Mouse (Mus musculus) hindlimb bud, embryonic 11.5 days (tissue): Measurements from ENCODE around the gene Sirt3.

ENCODE experiments used
- DNase-seq: peaks from one replicate; pipeline ENCODE4 v3.0.0-alpha.2; 2012; ENCODE audit warnings: low read depth, low spot score; ENCODE audit errors: extremely low spot score

The Sirt3 gene

DNA sequence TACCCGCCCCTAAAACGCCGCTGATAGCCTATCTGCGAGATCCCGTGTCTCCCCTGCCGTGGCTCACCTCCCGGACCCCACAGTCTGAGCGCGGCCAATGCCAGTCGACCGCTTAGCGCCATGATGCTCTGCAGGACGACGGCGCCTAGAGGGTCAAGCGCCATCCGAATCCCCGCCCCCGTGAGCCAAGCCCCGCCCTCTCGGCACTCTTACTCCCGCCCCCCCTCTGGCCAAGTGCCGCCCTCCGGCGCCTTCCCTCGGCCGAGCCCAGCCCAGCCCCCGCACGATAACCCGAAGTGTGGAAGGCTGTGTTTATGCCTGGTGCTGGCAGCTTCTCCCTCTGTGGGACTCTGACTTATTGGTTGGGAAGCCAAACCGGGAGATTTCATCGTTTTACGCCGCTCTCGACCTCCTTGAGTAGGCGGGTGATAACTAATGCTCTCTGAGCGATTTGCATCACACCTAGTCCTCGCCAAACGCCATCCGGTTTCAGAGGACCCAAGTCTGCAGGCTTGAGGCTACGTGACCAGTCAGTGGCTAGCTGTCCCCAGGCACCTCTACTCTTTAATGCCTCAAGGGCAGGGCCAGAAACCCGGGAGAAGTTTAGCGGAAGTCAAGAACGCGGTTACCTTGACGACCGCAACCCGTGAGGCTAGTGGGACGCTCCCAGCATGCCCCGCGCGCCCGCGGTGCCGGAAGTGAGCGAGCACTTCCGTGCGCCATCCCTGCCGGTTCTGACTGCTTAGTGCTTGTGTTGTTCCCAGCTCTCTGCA, at the start of gene Sirt3, which contains the start of gene Psmd13:
TSS of gene Sirt3 (minus strand) at position 614 of the 773 bp plus-strand sequence.
TSS of gene Psmd13 (plus strand) at position 273 of the 773 bp plus-strand sequence.
- peak; percentile 86 for DNase-seq

DNA sequence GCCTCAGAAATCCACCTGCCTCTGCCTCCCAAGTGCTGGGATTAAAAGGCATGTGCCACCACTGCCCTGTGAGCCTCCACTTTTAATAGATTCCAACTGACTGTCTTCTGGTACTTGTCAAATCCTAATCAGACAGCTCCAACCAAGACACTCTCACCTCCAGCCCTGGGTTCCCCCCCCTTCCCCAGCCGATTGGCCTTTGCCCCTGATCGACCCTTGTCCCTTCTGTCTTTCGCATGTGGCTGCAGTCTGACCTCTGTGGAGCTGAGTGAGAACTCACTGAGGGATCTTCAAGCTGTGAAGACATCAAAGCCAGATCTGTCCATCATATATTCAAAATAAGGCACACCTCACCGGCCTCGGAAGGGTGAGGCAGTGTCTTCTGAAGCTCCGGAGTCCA, 45.1 kb upstream of the Sirt3 start:
- DNase-seq = no peak

DNA sequence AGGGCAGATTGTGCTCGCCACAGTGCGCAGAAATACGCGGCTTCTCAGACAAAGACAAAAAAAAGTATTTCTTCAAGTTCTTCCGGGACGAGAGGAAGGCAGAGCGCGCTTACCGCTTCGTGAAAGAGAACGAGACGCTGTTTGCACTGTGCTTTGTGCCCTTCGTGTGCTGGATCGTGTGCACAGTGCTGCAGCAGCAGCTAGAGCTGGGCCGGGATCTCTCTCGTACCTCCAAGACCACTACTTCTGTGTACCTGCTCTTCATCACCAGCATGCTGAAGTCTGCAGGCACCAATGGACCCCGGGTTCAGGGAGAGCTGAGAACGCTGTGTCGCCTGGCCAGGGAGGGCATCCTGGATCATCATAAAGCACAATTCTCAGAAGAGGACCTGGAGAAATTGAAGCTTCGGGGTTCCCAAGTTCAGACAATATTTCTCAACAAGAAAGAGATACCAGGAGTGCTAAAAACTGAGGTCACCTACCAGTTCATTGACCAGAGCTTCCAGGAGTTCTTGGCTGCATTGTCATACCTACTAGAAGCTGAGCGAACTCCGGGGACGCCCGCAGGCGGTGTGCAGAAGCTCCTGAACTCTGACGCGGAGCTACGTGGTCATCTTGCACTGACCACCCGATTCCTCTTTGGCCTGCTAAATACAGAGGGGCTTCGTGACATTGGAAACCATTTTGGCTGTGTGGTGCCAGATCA, 41.1 kb upstream of the Sirt3 start:
- DNase-seq = no peak

DNA sequence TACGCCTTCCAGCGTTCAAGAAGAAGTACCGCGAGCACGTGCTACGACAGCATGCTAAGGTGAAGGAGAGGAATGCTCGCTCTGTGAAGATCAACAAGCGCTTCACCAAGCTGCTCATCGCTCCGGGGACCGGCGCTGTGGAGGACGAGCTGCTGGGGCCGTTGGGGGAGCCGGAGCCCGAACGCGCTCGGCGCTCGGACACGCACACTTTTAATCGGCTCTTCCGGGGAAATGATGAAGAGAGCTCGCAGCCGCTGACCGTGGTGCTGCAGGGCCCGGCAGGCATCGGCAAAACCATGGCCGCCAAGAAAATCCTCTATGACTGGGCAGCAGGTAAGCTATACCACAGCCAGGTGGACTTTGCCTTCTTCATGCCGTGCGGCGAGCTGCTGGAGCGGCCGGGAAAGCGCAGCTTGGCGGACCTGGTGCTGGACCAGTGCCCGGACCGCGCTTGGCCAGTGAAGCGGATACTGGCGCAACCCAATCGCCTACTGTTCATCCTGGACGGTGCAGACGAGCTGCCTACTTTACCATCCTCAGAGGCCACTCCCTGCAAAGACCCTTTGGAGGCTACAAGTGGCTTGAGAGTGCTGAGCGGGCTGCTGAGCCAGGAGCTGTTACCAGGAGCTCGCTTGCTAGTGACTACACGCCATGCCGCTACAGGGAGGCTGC, 40.4 kb upstream of the Sirt3 start:
- DNase-seq = no peak

DNA sequence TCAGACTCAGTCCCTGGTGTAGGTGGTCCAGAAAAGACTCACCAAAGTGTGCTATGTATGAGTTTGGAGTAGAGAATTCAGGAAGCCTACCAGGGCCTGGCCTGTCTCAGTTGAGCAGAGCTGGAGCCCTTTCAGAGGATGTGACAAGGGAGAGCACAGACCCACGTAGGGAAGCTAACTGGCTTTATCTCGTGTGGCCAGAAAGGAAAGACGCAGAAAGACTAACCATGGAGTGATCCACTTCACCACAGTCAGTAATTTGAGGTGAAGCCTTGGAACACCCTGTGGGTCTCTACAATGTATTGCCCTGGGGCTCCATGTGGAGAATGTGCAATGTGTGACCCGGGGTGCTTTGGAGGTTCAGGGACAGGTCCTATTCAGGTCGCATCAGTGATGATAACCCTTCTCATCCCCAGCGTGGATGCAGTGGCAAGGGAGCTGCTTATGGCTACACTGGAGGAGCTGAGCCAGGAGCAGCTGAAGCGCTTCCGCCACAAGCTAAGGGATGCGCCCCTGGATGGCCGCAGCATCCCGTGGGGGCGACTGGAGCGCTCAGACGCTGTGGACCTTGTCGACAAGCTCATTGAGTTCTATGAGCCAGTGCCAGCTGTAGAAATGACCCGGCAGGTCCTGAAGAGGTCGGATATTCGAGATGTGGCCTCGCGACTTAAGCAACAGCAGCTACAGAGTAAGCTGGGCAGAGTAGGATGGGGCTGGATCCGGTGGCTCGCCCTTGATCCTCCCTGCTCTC, 39.3 kb upstream of the Sirt3 start:
- no peak for DNase-seq

DNA sequence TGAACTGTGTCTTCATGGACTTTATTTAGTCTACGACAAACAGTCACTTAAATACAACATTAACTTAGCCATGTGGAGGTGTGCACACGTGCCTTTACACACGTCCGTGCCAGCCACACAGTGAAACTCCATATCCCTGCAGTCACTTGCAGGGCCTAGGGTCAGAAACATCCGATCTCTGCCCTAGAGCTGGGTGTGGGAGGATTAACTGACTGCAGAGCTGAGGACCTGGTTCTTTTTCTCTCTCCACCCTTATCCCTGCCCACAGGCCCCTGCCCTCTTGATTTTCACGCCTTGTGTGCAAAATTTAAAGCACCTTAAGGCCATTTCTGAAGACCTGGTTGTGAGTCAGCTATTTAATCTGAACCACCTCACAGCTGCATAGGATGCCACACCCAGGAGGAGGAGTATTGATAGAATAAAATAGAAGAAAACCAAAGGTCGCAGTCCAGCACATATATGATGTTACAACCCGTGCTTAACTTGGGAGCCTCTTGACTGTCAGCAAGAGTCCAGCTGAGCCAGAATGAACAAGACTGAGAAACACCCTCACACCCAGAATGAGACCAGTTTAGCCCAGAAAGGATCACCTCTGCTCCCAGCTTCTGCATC, 38.4 kb upstream of the Sirt3 start, which contains the start of gene Nlrp6:
TSS of gene Nlrp6 (plus strand) at position 485 of the 612 bp plus-strand sequence.
- no peak for DNase-seq

DNA sequence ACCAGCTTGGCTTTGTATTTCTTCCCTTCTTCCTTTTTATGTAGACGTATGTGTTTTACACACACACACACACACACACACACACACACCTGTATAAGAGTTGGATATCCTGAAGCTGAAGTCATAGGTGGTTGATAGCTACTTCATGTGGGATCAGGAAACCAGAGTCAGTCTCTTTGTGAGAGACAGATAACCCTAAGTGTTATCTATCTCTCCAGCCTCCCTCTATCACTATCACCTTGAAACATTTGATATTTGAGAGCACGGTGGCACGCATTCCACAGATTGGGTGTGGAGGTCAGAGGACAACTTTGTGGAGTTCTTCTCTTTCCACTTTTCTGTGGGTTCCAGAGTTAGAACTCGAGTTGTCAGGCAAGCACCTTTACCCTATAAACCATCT, 37.8 kb upstream of the Sirt3 start:
- no peak for DNase-seq

DNA sequence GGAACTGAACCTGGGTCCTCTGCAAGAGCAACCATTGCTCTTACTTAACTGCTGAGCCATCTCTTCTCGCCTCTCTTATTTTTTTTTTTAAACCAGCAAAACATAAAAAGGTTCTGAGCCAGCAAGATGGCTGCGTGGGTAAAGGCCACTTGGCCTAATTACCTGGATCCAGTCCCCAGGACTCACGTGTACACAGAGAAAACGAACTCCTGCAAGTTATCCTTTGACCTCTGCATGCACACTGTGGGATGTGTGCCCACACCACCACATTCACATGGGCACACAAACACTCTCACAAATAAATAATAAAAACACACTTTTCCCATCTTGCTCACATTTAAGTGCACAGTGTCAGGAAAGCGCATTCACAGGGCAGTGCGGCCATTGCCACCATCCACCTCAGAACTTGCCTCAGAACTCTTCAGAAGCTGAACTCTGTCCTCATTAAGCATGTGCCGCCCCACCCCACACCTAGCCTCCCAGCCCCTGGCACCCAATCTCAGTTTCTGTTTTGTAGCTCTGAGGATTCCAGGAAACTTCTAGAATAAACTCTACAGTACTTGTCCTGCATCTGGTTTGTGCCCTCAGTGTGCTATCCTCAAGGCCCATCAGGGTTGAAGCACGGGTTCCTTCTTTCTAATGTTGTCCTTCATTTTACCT, 32.1 kb upstream of the Sirt3 start:
- DNase-seq = no peak

DNA sequence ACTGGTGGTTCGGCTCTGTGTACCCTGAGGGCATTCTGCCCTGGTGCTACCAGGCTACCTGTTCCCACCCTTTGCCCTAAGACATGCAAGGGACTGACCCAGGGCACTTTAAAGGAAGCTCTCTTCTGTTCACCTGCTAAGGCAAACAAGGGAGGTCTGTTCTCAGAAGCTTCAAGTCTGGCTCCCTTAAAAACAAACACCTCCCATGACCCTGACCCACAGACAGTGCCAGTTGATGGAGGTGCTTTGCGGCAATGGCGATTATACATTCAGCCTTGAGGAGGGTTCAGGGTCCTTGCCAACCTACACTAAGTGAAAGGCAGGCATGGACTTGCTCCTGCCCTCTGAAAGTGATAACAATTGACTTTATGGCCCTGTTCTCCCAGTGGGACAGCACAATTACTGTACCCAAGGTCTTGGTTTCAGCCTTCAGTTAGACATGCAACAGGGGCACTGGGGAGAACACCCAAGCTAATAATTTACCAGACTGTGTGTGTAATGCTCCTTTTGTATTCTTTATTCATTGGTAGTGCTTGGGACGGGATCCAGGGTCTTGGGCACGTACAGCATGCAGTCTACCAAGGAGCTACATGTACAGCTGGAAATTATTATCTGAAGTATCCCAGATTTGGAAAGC, 30.9 kb upstream of the Sirt3 start:
- DNase-seq = no peak

DNA sequence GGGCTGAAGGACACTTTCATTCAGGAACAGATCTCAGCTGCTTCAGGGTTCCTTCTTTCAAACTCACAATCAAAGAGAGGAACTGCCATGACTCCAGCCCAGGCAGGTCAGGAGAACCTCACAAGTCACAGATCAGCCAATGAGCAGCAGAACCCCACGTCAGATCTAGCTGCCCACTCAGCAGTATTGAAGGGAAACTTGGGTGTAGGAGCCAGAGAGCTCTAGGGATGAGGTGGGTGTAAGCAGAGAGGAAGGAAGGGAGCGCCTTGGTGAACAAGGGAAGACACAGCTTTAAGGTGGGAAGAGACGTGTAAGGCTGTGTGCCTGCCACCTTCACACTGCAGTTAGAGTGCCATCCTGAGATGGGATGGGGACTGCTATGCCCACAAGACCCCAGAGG, 30.2 kb upstream of the Sirt3 start:
- no peak for DNase-seq

DNA sequence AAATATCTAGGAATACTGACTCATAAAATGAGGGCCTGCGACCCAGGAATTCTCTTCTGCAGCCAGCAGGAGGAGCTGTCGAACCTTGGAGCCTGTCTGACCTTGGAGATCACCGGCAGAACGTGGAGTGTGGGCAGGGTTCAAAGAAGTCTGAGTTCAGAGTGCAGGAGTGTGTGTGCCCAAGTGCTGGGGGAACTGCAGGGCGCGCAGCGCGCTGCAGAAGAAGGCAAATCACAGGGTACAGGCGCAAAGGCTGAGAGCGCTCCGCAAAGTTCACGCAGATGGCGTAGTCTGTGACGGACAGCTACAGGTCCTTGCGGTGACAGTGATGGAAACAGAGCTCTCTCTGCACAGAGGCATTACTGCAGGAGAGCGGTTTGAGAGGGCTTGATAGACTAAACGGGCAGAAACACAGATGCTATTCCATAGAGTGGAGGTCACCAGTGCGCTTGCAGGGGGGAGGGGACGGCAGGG, 26.6 kb upstream of the Sirt3 start:
- DNase-seq = peak; percentile 80

DNA sequence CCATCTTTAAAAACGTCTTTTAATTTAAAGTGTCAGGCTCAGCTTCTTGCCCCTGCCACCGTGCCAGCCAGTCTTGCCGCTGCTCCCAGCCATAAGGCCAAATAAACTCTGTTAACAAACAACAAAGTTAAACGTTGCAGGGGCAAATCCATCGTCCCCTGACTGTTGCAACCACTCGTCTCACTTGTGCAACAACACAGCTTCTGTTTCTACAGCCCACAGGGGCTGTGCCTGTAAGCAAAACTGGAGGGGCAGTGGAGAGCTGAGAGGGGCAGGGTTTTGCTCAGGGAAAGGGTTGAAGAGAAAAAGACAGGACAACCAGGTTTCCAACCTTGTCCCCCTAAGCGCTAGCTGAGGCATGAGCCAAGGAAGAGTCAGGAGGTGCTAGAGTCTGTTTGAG, 26.1 kb upstream of the Sirt3 start:
- DNase-seq = no peak

DNA sequence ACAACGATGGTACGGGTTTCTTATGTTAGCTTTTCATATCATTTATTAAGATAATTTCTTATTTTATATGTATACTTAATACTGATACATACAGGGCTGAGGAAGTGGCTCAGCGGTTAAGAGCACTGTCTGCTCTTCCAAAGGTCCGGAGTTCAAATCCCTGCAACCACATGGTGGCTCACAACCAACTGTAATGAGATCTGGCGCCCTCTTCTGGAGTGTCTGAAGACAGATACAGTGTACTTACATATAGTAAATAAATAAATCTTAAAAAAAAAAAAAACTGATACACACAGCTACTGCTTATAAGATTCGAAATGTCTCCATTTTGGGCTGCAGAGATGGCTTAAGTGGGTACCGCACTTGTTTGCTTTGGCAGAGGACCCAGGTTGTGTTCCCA, 25.6 kb upstream of the Sirt3 start:
- DNase-seq = no peak

DNA sequence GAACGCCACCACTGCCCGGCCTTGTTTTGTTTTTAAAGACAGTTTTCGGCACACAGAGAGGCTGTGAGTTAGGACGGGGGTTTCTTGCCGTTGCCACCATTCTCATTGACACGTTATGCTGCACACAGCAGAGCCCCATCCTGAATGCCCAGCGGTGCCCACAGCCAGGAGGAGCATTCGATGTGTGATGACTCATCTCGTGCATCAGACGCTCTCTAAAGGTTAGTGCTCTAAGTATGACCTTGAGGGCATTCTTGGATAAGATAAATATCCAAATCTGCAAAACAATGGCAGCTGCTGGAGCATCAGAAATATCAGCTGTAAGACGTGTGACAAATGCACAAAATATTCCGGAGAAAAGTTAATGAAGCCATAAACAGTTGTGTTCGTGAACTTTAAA, 25.0 kb upstream of the Sirt3 start:
- DNase-seq = no peak

DNA sequence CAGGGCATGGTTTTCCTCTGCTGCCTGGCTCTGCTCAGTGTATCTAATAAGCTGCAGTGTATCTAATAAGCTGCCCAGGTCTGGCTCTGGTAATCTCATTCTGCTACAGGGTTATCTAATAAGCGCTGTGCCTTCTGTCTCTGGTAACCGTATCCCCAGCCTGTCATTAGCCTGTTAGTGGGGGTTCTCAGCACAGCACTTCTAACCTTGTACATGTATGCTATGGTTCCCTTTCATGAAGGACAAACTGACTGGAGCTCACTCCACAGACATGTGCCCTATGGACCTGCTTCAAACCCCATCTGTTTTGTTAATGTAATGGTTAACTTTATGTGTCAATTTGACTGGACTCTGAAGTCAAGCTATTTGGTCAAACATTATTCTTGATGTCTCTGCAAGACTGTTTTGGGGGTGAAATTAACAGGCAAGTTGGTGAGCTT, 23.6 kb upstream of the Sirt3 start:
- no peak for DNase-seq

DNA sequence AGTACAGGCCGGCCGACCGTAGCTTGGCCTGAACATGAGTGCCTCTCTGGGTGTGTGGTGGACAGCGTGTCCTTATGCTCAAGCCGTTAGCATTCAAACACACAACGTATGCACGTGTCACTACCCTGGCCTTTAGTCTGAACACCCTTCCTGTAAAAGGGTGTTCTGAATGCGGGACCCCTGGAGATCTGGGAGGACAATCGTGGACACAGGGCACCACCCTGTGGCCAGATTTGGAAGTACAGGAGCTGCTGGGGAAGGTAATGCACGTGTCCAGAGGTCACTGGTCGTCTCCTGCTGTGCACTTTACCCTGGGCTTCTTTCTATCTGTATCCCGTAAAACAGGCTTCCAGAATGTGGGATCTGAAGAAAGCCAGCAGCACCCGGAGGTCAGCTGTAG, 21.1 kb upstream of the Sirt3 start:
- DNase-seq = no peak

DNA sequence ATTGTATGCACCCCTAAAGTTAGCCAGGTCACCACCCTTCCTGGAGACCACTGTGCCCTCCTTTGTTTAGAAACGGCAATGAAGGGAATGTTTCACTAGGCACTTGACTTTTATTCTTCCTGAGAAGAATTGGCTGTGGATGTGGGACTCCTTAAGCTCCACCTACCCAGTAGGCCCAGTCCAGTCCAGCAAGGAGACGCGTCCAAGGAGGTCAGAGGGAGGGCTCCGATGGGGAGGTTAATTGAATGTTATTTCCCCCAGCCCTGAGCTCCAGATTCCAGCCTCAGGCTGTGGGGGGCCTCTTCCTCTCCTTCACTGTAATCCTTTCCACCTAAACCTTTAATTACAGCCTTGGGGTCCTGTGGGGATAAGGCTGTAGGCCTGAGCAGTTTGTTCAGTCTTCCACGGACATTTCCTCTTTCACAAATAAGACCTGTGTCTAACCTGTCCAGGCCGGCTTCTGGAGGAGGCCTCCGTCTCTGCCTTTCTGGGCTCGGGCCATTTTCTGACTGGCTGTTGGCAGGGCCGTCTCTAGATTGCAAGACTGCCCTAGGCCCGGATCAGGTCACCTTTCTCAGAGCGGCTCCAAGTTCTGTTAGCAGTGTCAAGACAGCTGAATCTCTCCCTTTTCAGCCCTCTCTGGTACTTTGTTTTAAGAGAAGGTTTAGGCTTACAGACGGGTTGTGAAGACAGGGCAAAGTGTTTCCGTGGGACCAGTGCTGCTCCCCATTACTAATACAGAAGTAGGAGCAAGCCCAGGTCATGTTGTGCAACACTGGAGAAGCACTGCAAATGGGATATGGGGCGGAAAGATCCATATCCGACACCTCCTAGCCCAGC, 20.1 kb upstream of the Sirt3 start:
- no peak for DNase-seq

DNA sequence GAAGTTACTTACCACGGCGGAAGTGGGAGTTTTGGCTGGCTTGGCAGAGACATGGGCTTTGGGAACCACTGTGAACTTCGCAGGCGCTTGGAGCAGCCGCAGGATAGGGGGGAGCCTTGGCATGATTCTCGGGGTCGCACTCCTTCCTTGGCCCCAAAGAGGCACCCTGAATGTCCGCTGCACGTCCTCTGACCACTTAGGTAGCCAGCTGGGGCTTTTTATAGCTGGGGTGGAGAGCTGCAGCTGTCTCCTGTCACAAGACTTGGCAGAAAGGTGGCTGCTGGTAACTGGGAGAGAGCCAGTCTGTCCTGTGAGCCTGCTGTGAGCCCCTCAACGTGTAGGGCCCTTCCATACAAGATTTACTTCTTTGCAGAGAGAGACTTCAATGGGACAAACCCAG, 18.1 kb upstream of the Sirt3 start, which contains the start of gene Cox8b:
TSS of gene Cox8b (minus strand) at position 227 of the 400 bp plus-strand sequence.
- DNase-seq = no peak

DNA sequence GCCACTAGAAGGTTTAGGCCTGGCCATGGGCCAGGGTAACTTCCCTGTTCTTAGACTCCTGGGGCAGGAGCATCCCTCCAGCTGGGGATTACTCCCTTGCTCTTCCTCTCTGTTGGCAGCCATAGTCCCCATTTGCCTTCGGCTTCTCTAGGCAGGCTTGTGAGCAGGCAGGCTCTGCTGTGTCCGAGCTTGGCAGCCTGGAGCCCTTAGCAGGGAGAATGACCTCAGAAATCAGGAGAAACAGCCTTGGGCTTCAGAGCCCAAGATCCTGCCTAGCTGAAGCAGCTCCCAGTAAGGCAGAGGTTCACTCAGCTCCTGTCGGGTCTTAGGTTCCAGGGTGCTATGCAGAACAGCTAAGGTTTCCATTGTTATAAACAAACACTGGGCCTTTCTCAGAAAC, 17.0 kb upstream of the Sirt3 start:
- no peak for DNase-seq
